Mouse (Mus musculus) heart, postnatal 0 days (tissue): ENCODE measurements around the gene Runx1. TPM values are rescaled to one million over a fixed set of nuclear protein-coding genes. Genes with fewer than 3 reads are reported as not detected.

Experiments used
- ATAC-seq: fragments of 200-750 bp; cut with Nextera tagmentation; 2 replicates; pipeline ENCODE4 v1.8.0; 2017; ENCODE audit warnings: low read depth, moderate number of reproducible peaks, moderate library complexity; ENCODE audit not compliant: insufficient read depth
- DNase-seq: peaks from one replicate; pipeline ENCODE4 v3.0.0-alpha.2; 2016; ENCODE audit warnings: low spot score
- H3K27ac ChIP-seq: fragments of 300-500 bp; sonication (generic); 2 replicates; pipeline ENCODE4 v1.5.1; 2014; ENCODE audit warnings: low read depth, mild to moderate bottlenecking
- H3K27me3 ChIP-seq: fragments of 300-500 bp; sonication (generic); 2 replicates; pipeline ENCODE4 v1.6.1; 2014; ENCODE audit warnings: low read length, mixed read lengths; ENCODE audit not compliant: control insufficient read depth, insufficient read depth
- H3K36me3 ChIP-seq: fragments of 300-500 bp; sonication (generic); replicated peaks from 2 replicates; pipeline ENCODE4 v1.6.1; 2014; ENCODE audit warnings: low read length, mixed read lengths; ENCODE audit not compliant: control insufficient read depth, insufficient read depth
- H3K4me1 ChIP-seq: fragments of 300-500 bp; sonication (generic); 2 replicates; pipeline ENCODE4 v1.6.1; 2014; ENCODE audit warnings: antibody characterized with exemption; ENCODE audit not compliant: control insufficient read depth, insufficient read depth
- H3K4me2 ChIP-seq: fragments of 300-500 bp; sonication (generic); 2 replicates; pipeline ENCODE4 v1.6.1; 2014; ENCODE audit warnings: low read depth, mild to moderate bottlenecking, low read length, moderate library complexity
- H3K4me3 ChIP-seq: fragments of 300-500 bp; sonication (generic); 2 replicates; pipeline ENCODE4 v1.5.1; 2014; ENCODE audit warnings: low read depth, low read length
- H3K9ac ChIP-seq: fragments of 300-500 bp; sonication (generic); replicated peaks from 2 replicates; pipeline ENCODE4 v1.6.1; 2014; ENCODE audit warnings: low read depth, low read length, mixed read lengths
- H3K9me3 ChIP-seq: fragments of 300-500 bp; sonication (generic); replicated peaks from 2 replicates; pipeline ENCODE4 v1.6.1; 2016; ENCODE audit warnings: low read length; ENCODE audit not compliant: control insufficient read depth
- CTCF ChIP-seq: IDR thresholded peaks from 2 replicates; pipeline ENCODE4 v1.5.1; 2016; ENCODE audit warnings: antibody characterized with exemption, control low read depth, low read depth
- EP300 ChIP-seq: IDR thresholded peaks from 2 replicates; pipeline ENCODE4 v1.6.1; 2016; ENCODE audit warnings: antibody characterized with exemption, low read depth
- WGBS: fragments of 180-500 bp; shearing (Covaris S2); extraction: QIAGEN DNeasy Blood & Tissue Kit; methylation state at CpG from one replicate; pipeline ENCODE4 v1.1.7; 2014; 5-methylcytosine and 5-hydroxymethylcytosine counted together
- polyA plus RNA-seq: library from polyadenylated mRNA; unstranded; fragments of >200 nt; fragmentation: Nextera tagmentation; extraction: Ambion mirVana; gene quantifications from 2 replicates; pipeline ENCODE4 v1.2.1, GENCODE M21; 2015
- total RNA-seq: library from RNA; depleted of rRNA; stranded (reverse); fragments of >200 nt; gene quantifications from 2 replicates; pipeline ENCODE4 v1.2.3, GENCODE M21; 2014; ENCODE audit warnings: low replicate concordance

Runx1 gene
- total and polyA plus RNA-seq, 2 experiments from 2014 or later: 0.33 to 1.3 TPM

DNA sequence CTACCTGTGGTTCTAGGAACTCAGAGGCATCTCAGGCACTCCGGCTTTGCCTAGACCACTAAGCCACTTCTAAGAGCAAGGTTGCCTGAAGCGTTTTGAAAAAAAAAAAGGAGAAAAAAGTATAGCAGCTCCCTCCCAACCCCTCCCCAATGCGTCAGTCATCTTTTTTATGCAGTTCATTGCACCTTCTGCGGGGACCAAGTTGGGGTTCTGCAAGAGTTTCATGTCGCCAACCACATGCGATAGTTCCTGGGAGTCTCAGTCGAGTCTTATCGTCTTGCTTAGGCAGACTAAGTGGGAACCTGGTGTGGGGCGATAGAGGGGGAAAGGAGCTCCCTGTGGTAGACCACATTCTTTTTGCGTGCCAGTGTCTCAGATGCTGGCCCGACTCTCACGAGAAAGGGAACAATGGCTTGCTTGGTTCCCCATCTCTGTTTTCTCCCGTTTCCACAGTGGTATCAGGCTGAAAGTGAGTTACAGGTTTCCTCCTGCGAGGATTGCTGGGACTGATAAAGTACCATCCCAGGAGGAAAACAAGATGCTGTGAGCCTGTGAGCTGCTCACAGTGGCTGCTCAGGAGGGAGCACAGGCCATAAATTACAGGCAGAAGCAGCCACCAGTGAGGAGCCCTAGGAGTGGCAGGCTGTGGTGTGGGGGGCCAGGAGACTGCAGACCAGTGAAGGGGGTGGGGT is 3.9 kb downstream of the Runx1 start:
- no peak overlapping the region for H3K9ac ChIP-seq
- H3K9me3 ChIP-seq: no peaks in the 10 kb centered on the region
- H3K27me3 ChIP-seq: peaks cover 57% of the 10 kb centered on the region
- ATAC-seq: no peak; the same call in 1 of the 2 replicates
- no peak for DNase-seq
- no peaks in the 10 kb centered on the region for H3K36me3 ChIP-seq
- no peak for TF ChIP-seq CTCF
- TF ChIP-seq EP300: no peak
- H3K4me1 ChIP-seq: no peaks in the 10 kb centered on the region
- H3K4me3 ChIP-seq: no peak overlapping the region
- 32% methylated on average over 14 of the region's 14 CpGs for WGBS
- no peak overlapping the region for H3K27ac ChIP-seq
- no peak overlapping the region for H3K4me2 ChIP-seq

GRCm38 (mm10) chr16:92821596-92821937 is 4.4 kb downstream of the Runx1 start:
- Histone ChIP-seq H3K27me3 (peaks cover 52% of the 10 kb centered on the region), H3K9me3 (no peaks in the 10 kb centered on the region), H3K4me3 (no peak overlapping the region), H3K36me3 (no peaks in the 10 kb centered on the region), H3K27ac (no peak overlapping the region), H3K4me1 (no peaks in the 10 kb centered on the region), H3K9ac (no peak overlapping the region), H3K4me2 (no peak overlapping the region)
- DNase-seq (no peak), ATAC-seq (no peak)
- no peak for TF ChIP-seq EP300
- no peak for TF ChIP-seq CTCF
- 66% methylated on average over 5 of the region's 5 CpGs for WGBS

GRCm38 (mm10) chr16:92820451-92820850 is 5.5 kb downstream of the Runx1 start:
- TF ChIP-seq CTCF (no peak), EP300 (no peak)

GRCm38 (mm10) chr16:92818480-92819269 is 7.3 kb downstream of the Runx1 start:
- Histone ChIP-seq H3K9ac (no peak overlapping the region), H3K36me3 (no peaks in the 10 kb centered on the region), H3K4me2 (no peak overlapping the region), H3K9me3 (no peaks in the 10 kb centered on the region), H3K4me1 (no peaks in the 10 kb centered on the region), H3K4me3 (no peak overlapping the region), H3K27ac (no peak overlapping the region), H3K27me3 (peaks cover 40% of the 10 kb centered on the region)
- no peak for TF ChIP-seq CTCF
- no peak for TF ChIP-seq EP300
- WGBS: 59% methylated on average over 8 of the region's 8 CpGs
- no peak for DNase-seq
- no peak for ATAC-seq

More at GRCm38 (mm10) chr16:92820451-92820850, 5.5 kb downstream of the Runx1 start:
- Histone ChIP-seq H3K36me3 (no peaks in the 10 kb centered on the region), H3K27ac (no peak overlapping the region), H3K4me2 (no peak overlapping the region), H3K4me3 (no peak overlapping the region), H3K27me3 (peaks cover 49% of the 10 kb centered on the region), H3K9me3 (no peaks in the 10 kb centered on the region), H3K4me1 (no peaks in the 10 kb centered on the region), H3K9ac (no peak overlapping the region)
- DNase-seq: no peak
- 68% methylated on average over 6 of the region's 6 CpGs for WGBS
- ATAC-seq: no peak

- H3K4me1 ChIP-seq: no peaks in the 10 kb centered on the region
- DNase-seq (no peak), ATAC-seq (no peak)
- no peak overlapping the region for H3K4me3 ChIP-seq
- H3K27me3 ChIP-seq: peaks cover 35% of the 10 kb centered on the region
- no peaks in the 10 kb centered on the region for H3K9me3 ChIP-seq
- 78% methylated on average over 7 of the region's 7 CpGs for WGBS
- no peak overlapping the region for H3K27ac ChIP-seq
- H3K4me2 ChIP-seq: no peak overlapping the region
- no peaks in the 10 kb centered on the region for H3K36me3 ChIP-seq
- no peak for TF ChIP-seq CTCF
- no peak overlapping the region for H3K9ac ChIP-seq
Measured at GRCm38 (mm10) chr16:92816092-92816491, 9.9 kb downstream of the Runx1 start.

DNA sequence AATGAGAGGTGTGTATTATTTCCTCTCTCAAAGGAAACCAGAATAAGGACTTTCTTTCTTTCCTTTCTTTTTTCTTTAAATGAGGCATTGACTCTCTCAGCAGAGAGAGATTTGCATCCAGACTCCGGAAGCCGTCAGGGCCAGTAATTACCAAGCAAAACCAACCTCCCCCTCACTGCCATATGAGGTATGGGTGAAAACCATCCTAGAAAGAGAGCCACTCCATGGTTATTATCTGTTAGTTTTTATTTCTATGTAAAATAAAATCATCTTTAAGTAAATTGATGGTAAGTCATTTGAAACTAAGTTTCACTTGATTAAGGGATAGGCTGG is 10.8 kb downstream of the Runx1 start:
- Histone ChIP-seq H3K36me3 (no peaks in the 10 kb centered on the region), H3K4me2 (no peak overlapping the region), H3K4me1 (no peaks in the 10 kb centered on the region), H3K4me3 (no peak overlapping the region), H3K9ac (no peak overlapping the region), H3K27me3 (peaks cover 26% of the 10 kb centered on the region), H3K9me3 (no peaks in the 10 kb centered on the region), H3K27ac (no peak overlapping the region)
- no peak for DNase-seq
- no peak for ATAC-seq
- 83% methylated on average over 2 of the region's 2 CpGs for WGBS
- TF ChIP-seq CTCF (no peak), EP300 (no peak)
